In the genomic region with DNA sequence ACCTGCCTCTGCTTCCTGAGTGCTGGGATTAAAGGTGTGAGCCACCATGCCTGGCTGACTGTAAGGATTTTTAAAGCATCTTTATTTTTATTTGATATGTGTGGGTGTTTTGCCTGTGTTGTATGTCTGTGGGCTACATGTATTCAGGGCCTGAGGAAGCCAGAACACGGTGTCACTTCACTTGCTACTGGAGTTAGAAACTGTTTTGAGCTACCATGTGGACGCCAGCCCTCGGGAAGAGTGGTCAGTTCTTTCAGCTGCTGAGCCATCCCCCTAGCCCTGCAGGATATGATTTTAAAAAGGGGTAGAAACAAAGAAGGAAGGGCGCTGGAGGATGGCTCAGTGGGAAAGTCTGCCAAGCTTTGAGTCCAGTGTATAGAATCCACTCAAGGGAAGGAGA, we compare ENCODE assay signal across 27 mouse cellular contexts. TPM values are rescaled to one million over a fixed set of nuclear protein-coding genes. Genes with fewer than 3 reads are reported as not detected.
"Had no signal": no experiment of that assay in that cellular context is flagged by ENCODE, and none has a peak within 500 bp of the region (broad histone marks: within the 10 kb centered on the region; RNA-seq: fewer than 3 reads in every experiment).

No protein-coding gene starts in this region.

- H3K27ac ChIP-seq: embryonic facial prominence, embryonic 10.5 days; embryonic facial prominence, embryonic 12.5 days; embryonic facial prominence, embryonic 13.5 days; embryonic facial prominence, embryonic 15.5 days; forebrain, embryonic 10.5 days; forebrain, embryonic 12.5 days; forebrain, embryonic 13.5 days; forebrain, embryonic 15.5 days; gastrocnemius, adult 2 months had no signal

- H3K4me2 ChIP-seq: embryonic facial prominence, embryonic 12.5 days; embryonic facial prominence, embryonic 13.5 days; embryonic facial prominence, embryonic 15.5 days; forebrain, embryonic 12.5 days; forebrain, embryonic 13.5 days; forebrain, embryonic 15.5 days had no signal

- ATAC-seq: forebrain, embryonic 13.5 days; forebrain, embryonic 14.5 days; forebrain, embryonic 15.5 days; forebrain, embryonic 16.5 days; forebrain, postnatal 0 days had no signal

- DNase-seq: cerebellum, adult 2 months; cerebellum, adult 8-10 months; cerebellum, adult 9-10 months; cerebellum, adult 9-11 months; cerebellum, postnatal 10 days; cerebellum, postnatal 14 days; cerebellum, postnatal 25 days; cerebellum, postnatal 36 days; embryo, embryonic 11 days; forebrain, postnatal 0 days; gastrocnemius, adult 2 months; gastrocnemius, postnatal 10 days; gastrocnemius, postnatal 14 days; gastrocnemius, postnatal 25 days; gastrocnemius, postnatal 36 days; heart, adult 18-20 months had no signal

- H3K9ac ChIP-seq: embryonic facial prominence, embryonic 12.5 days; embryonic facial prominence, embryonic 13.5 days; embryonic facial prominence, embryonic 15.5 days; forebrain, embryonic 12.5 days; forebrain, embryonic 13.5 days; forebrain, embryonic 15.5 days; forebrain, postnatal 0 days had no signal

- H3K4me3 ChIP-seq: embryonic facial prominence, embryonic 10.5 days; embryonic facial prominence, embryonic 12.5 days; embryonic facial prominence, embryonic 13.5 days; embryonic facial prominence, embryonic 15.5 days; erythroblast, embryonic 14.5 days; forebrain, embryonic 10.5 days; forebrain, embryonic 12.5 days; forebrain, embryonic 13.5 days; forebrain, embryonic 15.5 days; gastrocnemius, adult 2 months had no signal

- H3K9me3 ChIP-seq: embryonic facial prominence, embryonic 10.5 days; embryonic facial prominence, embryonic 12.5 days; embryonic facial prominence, embryonic 13.5 days; embryonic facial prominence, embryonic 15.5 days; forebrain, embryonic 10.5 days; forebrain, embryonic 12.5 days; forebrain, embryonic 13.5 days; forebrain, embryonic 15.5 days had no signal

- H3K27me3 ChIP-seq: embryonic facial prominence, embryonic 12.5 days; embryonic facial prominence, embryonic 13.5 days; embryonic facial prominence, embryonic 15.5 days; forebrain, embryonic 12.5 days; forebrain, embryonic 13.5 days; forebrain, embryonic 15.5 days had no signal

RNA-seq across cellular contexts. Expression of a gene that starts 44.9 kb away (rescaled TPM):
- polyA plus RNA-seq: erythroblast, embryonic 14.5 days had no signal
